Mouse (Mus musculus) kidney, postnatal 25 days (tissue): Measurements from ENCODE around the gene Frmd4a.

Experiments
- DNase-seq, 2 experiments: peaks; one replicate each; pipeline ENCODE4 v3.0.0; 2021; ENCODE audit warnings: mixed read lengths in 2 of 2

The Frmd4a gene

DNA sequence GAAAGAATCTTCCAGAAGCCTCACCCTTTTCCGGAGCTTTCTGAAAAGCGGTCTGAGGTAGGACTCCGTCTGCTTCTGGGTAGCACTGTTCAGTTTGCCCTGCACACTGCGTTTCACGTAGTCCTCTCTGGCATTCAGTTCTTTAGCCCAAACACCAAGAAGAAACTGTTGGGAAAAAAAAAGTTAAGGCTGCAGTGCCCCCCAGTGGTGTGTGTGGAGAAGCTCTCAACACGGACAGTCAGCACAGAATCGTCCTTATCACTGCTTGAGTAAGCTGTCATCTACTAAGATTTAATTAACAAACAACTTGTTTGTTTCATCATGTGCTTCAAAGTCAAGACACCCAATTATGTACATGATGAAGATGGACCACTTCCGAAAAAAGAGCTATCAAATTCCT, 618.3 kb downstream of the Frmd4a start:
- DNase-seq, result no peak

DNA sequence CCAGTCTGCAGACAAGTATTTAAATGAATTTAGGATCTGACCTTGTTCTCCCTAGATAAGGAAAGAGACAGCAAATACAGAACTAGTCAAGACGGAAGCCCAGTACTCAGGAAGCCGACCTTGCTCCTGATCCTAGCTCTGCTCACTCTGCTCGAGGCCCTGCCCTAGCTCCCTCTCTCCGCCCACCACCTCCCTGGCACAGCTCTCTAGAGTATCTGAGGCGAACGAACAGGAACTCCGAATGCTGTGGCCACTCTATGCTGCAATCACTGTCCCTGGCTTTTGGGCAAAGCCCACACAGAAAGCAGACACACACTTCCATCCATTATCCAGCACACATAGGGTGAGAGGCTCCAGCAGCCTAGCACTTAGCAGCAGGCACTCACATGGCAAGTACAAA, 619.1 kb downstream of the Frmd4a start:
- DNase-seq, result no peak

DNA sequence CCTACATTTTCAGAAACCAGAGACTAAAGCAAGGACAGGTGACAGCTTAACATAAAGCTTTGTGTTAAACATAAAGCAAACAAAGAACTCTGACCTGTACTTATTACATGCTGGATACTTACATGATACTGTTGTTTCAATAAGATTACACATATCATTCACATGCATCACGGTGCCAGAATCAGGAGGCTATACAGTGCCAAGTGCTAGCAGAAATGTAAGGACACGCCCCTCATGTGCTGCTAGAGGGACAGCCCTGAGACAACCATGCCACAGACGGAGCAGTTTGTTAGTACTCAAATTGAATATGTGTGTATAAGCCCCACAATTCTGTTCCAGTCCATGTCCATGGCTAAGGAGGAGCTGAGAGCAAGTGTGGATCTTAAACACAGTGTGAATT, 620.7 kb downstream of the Frmd4a start:
- DNase-seq, result no peak

DNA sequence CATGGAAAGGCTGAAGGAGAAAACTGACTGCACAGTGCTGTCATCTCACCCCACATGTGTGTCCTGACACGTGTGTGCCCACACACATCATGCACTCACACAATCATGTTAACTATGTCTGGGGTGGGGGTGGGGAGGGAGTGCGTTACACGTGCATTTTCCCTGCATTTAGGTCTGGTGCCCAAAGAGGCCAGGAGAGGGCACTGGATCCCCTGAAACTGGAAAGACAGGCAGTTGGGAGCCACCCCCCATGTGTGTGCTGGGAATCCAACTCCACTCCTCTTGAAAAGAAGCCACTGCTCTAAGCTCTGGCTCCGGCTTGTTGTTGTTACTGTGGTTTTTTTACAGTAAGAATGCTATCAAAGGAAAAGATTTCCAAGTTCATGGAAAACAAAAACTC, 627.5 kb downstream of the Frmd4a start:
- DNase-seq, result no peak

DNA sequence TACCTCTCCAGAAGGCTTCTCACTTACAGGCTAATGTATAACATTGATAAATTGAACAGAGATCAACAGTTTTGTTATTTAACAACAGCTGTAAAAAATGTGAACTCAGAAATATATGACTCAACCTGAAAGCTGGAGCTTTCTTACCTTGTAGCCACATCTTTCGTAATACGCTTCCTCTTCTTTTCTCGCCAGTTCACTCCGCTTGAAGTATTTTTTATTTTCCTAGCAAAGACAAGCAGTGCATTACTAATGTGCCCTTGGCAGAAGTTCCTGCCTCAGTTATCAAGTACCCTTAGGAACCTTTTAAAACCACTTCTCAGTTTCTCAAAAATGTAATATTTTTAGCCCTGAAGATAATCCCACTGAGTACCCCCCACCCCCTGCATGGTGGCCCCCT, 630.6 kb downstream of the Frmd4a start:
- no peak for DNase-seq

DNA sequence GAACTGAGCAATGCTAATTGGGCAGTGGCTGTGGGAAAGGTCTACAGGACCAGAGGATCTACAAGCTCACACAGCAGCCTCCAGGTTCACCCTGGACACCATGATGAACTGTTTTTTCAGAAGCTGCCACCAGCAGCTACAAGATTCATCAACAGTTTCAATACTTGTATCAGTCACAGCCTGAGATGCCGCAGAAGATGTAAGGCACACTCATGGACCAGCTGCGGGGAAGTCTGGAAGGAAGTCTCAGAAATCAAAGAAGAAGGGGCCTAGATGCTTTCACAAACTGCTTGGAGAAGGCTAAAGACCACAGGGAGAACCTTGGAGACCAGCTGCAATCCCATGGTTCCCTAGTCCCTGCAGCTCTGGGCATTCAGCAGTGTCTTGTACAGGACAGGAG, 632.1 kb downstream of the Frmd4a start:
- no peak for DNase-seq

DNA sequence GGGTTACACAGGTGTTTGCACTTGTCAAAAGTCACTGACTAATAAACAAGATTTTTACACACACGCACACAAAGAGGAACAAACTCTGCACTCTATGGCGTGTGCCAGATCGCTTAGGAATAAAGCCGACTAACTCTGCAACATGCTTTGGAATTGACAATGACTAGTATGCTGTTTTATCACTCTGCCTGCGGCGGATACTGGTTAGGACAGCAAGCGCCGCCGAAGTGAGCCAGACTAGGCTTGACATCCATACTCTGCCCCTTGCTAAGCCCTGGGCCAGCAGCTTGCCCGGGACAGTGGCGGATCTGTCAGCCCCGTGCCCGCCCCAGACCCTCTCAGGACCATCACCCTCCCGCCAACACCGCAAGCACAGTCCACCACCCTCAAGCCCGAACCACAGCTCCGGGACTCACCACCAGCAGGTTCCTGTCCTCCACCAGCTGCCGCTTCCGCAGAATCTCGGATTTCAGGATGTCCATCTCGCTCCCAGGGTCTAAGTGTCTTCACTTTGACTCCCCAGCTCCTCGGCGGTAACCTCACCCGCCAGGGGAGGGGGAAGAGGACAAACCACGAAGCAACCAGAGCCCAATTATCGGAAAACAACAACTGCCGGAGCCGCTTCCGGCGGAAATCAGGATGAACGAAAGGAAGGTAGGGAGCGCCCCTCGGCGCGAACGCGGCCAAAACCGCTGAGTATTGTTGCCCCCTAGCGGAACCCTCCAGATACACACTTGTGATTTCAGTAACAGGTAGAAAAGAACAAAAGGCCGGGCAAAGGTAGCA, 634.2 kb downstream of the Frmd4a start, which contains the start of gene Prpf18:
Prpf18 (minus strand) TSS at position 614 of the 786 bp plus-strand sequence.
- DNase-seq, result peak; percentile 91

DNA sequence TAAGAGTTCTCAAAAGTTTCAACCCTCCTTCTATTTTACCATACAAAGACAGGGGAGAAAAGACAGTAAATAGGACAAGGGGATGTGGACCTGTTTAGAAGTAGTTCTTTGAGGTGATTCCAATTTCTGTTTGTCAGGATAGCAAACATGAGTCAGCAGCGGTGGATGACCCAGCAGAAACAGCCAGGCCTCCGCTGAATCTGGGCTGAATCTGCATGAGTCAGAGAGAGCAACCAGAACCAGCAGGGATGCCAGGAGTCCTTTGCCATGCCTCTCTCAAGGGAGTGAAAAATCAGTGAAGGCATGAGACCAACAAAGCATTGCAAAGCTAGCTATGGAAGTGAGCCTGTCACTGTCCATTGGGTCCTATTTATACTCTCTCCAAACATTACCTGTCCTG, 643.2 kb downstream of the Frmd4a start:
- DNase-seq, result no peak
